Mouse (Mus musculus) neural tube, embryonic 12.5 days (tissue): ENCODE data around the gene Otoa. TPM values are rescaled to one million over a fixed set of nuclear protein-coding genes. Genes with fewer than 3 reads are reported as not detected.

Source experiments
- ATAC-seq: fragments of 200-750 bp; cut with Nextera tagmentation; 2 replicates; pipeline ENCODE4 v1.8.0; 2017; ENCODE audit warnings: low read depth, mild to moderate bottlenecking, moderate TSS enrichment, moderate library complexity; ENCODE audit not compliant: low FRiP score
- H3K27ac ChIP-seq: fragments of 300-500 bp; sonication (generic); 2 replicates; pipeline ENCODE4 v1.5.1; 2016
- H3K27me3 ChIP-seq: fragments of 300-500 bp; sonication (generic); replicated peaks from 2 replicates; pipeline ENCODE4 v1.6.1; 2016; ENCODE audit warnings: mild to moderate bottlenecking
- H3K36me3 ChIP-seq: fragments of 300-500 bp; sonication (generic); 2 replicates; pipeline ENCODE4 v1.6.1; 2016; ENCODE audit warnings: mild to moderate bottlenecking
- H3K4me1 ChIP-seq: fragments of 300-500 bp; sonication (generic); 2 replicates; pipeline ENCODE4 v1.6.1; 2016
- H3K4me2 ChIP-seq: fragments of 300-500 bp; sonication (generic); replicated peaks from 2 replicates; pipeline ENCODE4 v1.6.1; 2016; ENCODE audit warnings: mild to moderate bottlenecking
- H3K4me3 ChIP-seq: fragments of 300-500 bp; sonication (generic); 2 replicates; pipeline ENCODE4 v1.5.1; 2016
- H3K9ac ChIP-seq: fragments of 300-500 bp; sonication (generic); 2 replicates; pipeline ENCODE4 v1.6.1; 2016; ENCODE audit warnings: mild to moderate bottlenecking
- H3K9me3 ChIP-seq: fragments of 300-500 bp; sonication (generic); 2 replicates; pipeline ENCODE4 v1.6.1; 2016; ENCODE audit warnings: mild to moderate bottlenecking
- WGBS: fragments of 180-500 bp; shearing (Covaris S2); methylation state at CpG from one replicate; pipeline ENCODE4 v1.1.7; 2016; 5-methylcytosine and 5-hydroxymethylcytosine counted together
- polyA plus RNA-seq: library from polyadenylated mRNA; unstranded; fragments of >200 nt; fragmentation: Nextera tagmentation; extraction: Ambion mirVana; gene quantifications from 2 replicates; pipeline ENCODE4 v1.2.1, GENCODE M21; 2016

Otoa gene
- polyA plus RNA-seq, 1 experiment from 2014 or later, result 0.18 TPM

GRCm38 (mm10) chr7:121059477-121060218, 21.8 kb upstream of the Otoa start:
- Histone ChIP-seq H3K9me3 (no peaks in the 10 kb centered on the region), H3K9ac (no peak overlapping the region), H3K4me3 (no peak overlapping the region), H3K4me1 (no peaks in the 10 kb centered on the region), H3K4me2 (no peak overlapping the region), H3K27ac (no peak overlapping the region), H3K27me3 (no peaks in the 10 kb centered on the region), H3K36me3 (peaks cover 42% of the 10 kb centered on the region; the same call in 1 of the 2 replicates)
- WGBS, result 43% methylated on average over 6 of the region's 6 CpGs
- no peak for ATAC-seq

- no peaks in the 10 kb centered on the region for H3K27me3 ChIP-seq
- ATAC-seq, result no peak
- no peak overlapping the region for H3K4me2 ChIP-seq
- H3K36me3 ChIP-seq, result peaks cover 17% of the 10 kb centered on the region; the same call in 1 of the 2 replicates
- no peaks in the 10 kb centered on the region for H3K4me1 ChIP-seq
- 75% methylated on average over 4 of the region's 4 CpGs for WGBS
- H3K9ac ChIP-seq, result no peak overlapping the region
- no peak overlapping the region for H3K27ac ChIP-seq
- no peaks in the 10 kb centered on the region for H3K9me3 ChIP-seq
- H3K4me3 ChIP-seq, result no peak overlapping the region
Observed at GRCm38 (mm10) chr7:121064309-121064708, 17.1 kb upstream of the Otoa start.

- Histone ChIP-seq H3K4me2 (no peak overlapping the region), H3K27me3 (no peaks in the 10 kb centered on the region), H3K9me3 (no peaks in the 10 kb centered on the region), H3K4me1 (no peaks in the 10 kb centered on the region), H3K9ac (no peak overlapping the region), H3K4me3 (no peak overlapping the region), H3K27ac (no peak overlapping the region), H3K36me3 (peaks cover 39% of the 10 kb centered on the region)
- WGBS, result 94% methylated on average over 4 of the region's 4 CpGs
- no peak for ATAC-seq
Observed at GRCm38 (mm10) chr7:121071276-121071675, 10.2 kb upstream of the Otoa start.

- WGBS, result 92% methylated on average over 5 of the region's 5 CpGs
- Histone ChIP-seq H3K9ac (no peak overlapping the region), H3K27ac (no peak overlapping the region), H3K9me3 (no peaks in the 10 kb centered on the region), H3K4me2 (no peak overlapping the region), H3K4me1 (no peaks in the 10 kb centered on the region), H3K36me3 (peaks cover 45% of the 10 kb centered on the region), H3K27me3 (no peaks in the 10 kb centered on the region), H3K4me3 (no peak overlapping the region)
- ATAC-seq, result no peak
Observed at GRCm38 (mm10) chr7:121072506-121072905, 8.9 kb upstream of the Otoa start.

DNA sequence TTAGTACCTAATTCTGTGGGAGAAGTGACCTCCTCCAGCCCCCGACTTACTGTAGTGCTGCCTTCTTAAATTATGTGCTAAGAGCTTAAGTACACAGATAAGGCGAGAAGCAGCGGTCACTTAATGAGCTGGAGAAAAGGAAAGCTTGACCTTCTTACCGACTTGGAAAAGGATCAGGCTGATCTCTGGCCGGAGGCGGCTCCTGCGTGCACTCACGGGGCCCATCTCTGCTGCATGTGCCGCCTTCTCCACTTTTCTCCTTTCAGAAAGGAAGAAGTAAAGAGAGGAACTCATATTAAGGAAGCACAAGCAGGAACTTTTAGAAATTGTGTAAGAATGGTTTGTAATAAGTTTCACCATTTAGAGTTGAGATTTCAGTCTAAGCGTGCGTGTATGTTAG, 7.2 kb upstream of the Otoa start, which contains the start of gene Igsf6:
TSS of gene Igsf6 (minus strand) at position 292 of the 400 bp plus-strand sequence.
- ATAC-seq, result no peak
- 88% methylated on average over 11 of the region's 11 CpGs for WGBS
- Histone ChIP-seq H3K4me2 (no peak within 1 kb of the TSS), H3K9ac (no peak within 1 kb of the TSS), H3K9me3 (no peaks in the 10 kb centered on the region), H3K36me3 (peaks cover 49% of the 10 kb centered on the region), H3K4me1 (no peaks in the 10 kb centered on the region), H3K4me3 (no peak within 1 kb of the TSS), H3K27ac (no peak within 1 kb of the TSS), H3K27me3 (no peaks in the 10 kb centered on the region)

GRCm38 (mm10) chr7:121074801-121075400, 6.5 kb upstream of the Otoa start:
- peaks cover 46% of the 10 kb centered on the region for H3K36me3 ChIP-seq
- 92% methylated on average over 6 of the region's 6 CpGs for WGBS

DNA sequence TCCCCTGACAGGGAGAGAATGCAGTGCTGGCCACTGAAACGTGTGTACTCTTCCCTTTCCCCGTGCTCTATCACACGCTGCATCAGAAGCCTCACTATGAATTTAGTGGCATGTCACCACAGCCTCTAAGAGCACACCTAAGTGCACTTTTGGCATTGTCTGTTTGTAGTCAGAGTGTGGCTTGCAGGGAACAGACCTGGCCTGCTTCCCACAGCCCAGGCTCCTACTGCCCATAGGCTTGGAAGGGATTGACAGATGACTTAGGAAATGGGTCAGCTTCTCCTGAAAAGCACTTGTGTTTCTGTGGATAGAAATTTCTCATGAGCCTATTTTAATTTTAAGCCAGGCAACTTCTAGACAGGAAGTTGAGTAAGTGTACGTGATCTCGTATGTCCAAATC, 6.0 kb upstream of the Otoa start:
- Histone ChIP-seq H3K4me2 (no peak overlapping the region), H3K4me1 (no peaks in the 10 kb centered on the region), H3K9ac (no peak overlapping the region), H3K9me3 (no peaks in the 10 kb centered on the region), H3K27ac (no peak overlapping the region), H3K36me3 (peaks cover 40% of the 10 kb centered on the region), H3K27me3 (no peaks in the 10 kb centered on the region), H3K4me3 (no peak overlapping the region)
- no peak for ATAC-seq
- 95% methylated on average over 5 of the region's 5 CpGs for WGBS

More at GRCm38 (mm10) chr7:121074801-121075400, 6.5 kb upstream of the Otoa start:
- H3K27ac ChIP-seq, result no peak overlapping the region
- no peaks in the 10 kb centered on the region for H3K9me3 ChIP-seq
- H3K9ac ChIP-seq, result no peak overlapping the region
- H3K27me3 ChIP-seq, result no peaks in the 10 kb centered on the region
- H3K4me2 ChIP-seq, result no peak overlapping the region
- ATAC-seq, result no peak
- no peak overlapping the region for H3K4me3 ChIP-seq
- no peaks in the 10 kb centered on the region for H3K4me1 ChIP-seq

DNA sequence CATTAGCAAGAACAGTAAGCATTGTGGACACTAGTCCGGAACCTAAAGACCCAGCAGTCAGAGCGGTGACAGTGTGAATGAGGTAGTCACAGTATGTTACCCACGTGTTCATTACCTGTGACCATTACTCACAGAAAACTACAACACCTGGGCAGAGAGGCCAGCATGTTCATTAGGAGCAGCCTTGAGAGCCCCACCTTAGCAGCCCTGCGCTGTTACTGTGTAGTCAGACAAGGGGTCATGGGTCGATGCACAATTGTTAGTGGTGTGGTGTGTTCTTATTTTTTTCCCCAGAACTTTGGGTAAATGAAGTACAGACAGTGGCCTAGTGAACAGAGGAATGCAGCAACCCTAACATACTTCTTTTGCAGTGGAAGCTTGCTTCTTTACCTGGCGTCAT, 4.1 kb upstream of the Otoa start:
- no peak overlapping the region for H3K27ac ChIP-seq
- no peaks in the 10 kb centered on the region for H3K27me3 ChIP-seq
- H3K36me3 ChIP-seq, result peaks cover 27% of the 10 kb centered on the region; the same call in 1 of the 2 replicates
- no peak overlapping the region for H3K4me2 ChIP-seq
- H3K9me3 ChIP-seq, result no peaks in the 10 kb centered on the region
- ATAC-seq, result peak; percentile 43; the same call in 1 of the 2 replicates
- no peaks in the 10 kb centered on the region for H3K4me1 ChIP-seq
- 89% methylated on average over 6 of the region's 6 CpGs for WGBS
- no peak overlapping the region for H3K4me3 ChIP-seq
- H3K9ac ChIP-seq, result no peak overlapping the region

DNA sequence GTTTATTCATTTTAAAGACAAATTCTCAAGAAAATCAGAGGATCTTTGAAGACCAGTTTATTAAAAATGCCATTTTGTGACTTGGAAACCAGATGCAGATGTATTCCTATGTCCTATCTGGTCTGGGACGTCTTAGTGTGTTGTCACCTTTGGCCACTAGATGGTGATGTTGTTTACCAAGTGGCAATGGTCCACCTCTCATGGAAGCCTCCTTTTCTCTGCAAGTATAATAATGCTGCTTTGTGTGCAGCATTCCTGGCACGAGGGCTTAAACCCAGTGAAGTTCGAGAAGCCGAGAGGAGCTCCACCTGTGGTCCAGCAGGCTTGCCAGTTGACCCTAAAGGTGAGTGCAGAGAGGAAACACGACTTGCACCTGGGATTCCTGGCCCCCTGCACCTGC, 3.6 kb upstream of the Otoa start:
- peak; percentile 87 for ATAC-seq
- no peaks in the 10 kb centered on the region for H3K4me1 ChIP-seq
- no peaks in the 10 kb centered on the region for H3K9me3 ChIP-seq
- H3K36me3 ChIP-seq, result peaks cover 27% of the 10 kb centered on the region; the same call in 1 of the 2 replicates
- H3K27me3 ChIP-seq, result no peaks in the 10 kb centered on the region
- no peak overlapping the region for H3K4me3 ChIP-seq
- no peak overlapping the region for H3K9ac ChIP-seq
- no peak overlapping the region for H3K27ac ChIP-seq
- H3K4me2 ChIP-seq, result no peak overlapping the region
- 17% methylated on average over 5 of the region's 5 CpGs for WGBS

- no peaks in the 10 kb centered on the region for H3K9me3 ChIP-seq
- no peak overlapping the region for H3K4me3 ChIP-seq
- no peak overlapping the region for H3K9ac ChIP-seq
- peaks cover 13% of the 10 kb centered on the region; the same call in 1 of the 2 replicates for H3K36me3 ChIP-seq
- no peaks in the 10 kb centered on the region for H3K27me3 ChIP-seq
- no peak for ATAC-seq
- H3K4me2 ChIP-seq, result no peak overlapping the region
- no peak overlapping the region for H3K27ac ChIP-seq
- 0 out of 2 replicates have a peak, but pooled peaks cover 6% of the 10 kb centered on the region for H3K4me1 ChIP-seq
- WGBS, result 89% methylated on average over 2 of the region's 2 CpGs
Observed at GRCm38 (mm10) chr7:121081816-121082215, 366 bp downstream of the Otoa start.

DNA sequence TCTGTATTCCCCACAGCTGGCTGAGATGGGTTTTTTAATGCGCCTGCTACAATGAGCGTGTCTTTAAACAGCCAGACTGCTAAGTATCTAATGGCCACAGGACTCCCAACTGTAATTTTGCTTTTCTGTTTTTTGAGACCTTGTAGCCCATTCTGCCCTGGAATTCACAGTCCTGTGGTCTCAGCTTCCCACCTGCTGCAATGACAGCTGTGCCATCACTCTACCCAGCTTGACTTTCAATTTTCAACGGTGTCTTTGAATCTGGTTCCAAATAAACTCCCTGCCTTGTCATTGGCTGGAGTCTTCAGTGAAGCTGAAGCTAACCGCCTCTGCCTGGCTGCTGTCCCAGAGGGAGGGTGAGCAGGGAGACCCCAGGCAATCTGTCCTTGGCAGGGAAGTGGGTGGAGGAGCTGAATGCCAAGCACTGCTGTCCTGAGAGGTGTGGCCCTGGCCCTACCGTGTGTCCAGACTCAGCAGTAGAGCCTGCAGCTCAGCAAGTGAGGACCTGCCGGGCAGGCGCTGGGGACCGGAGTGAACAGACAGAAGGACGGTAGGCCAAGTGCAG, 1.6 kb downstream of the Otoa start:
- peaks cover 5% of the 10 kb centered on the region; the same call in 1 of the 2 replicates for H3K36me3 ChIP-seq
- 0 out of 2 replicates have a peak, but pooled peaks cover 6% of the 10 kb centered on the region for H3K4me1 ChIP-seq
- H3K27ac ChIP-seq, result no peak overlapping the region
- 67% methylated on average over 9 of the region's 9 CpGs for WGBS
- no peak overlapping the region for H3K4me3 ChIP-seq
- peak; percentile 41; the same call in 1 of the 2 replicates for ATAC-seq
- no peaks in the 10 kb centered on the region for H3K9me3 ChIP-seq
- H3K27me3 ChIP-seq, result no peaks in the 10 kb centered on the region
- no peak overlapping the region for H3K4me2 ChIP-seq
- H3K9ac ChIP-seq, result no peak overlapping the region

DNA sequence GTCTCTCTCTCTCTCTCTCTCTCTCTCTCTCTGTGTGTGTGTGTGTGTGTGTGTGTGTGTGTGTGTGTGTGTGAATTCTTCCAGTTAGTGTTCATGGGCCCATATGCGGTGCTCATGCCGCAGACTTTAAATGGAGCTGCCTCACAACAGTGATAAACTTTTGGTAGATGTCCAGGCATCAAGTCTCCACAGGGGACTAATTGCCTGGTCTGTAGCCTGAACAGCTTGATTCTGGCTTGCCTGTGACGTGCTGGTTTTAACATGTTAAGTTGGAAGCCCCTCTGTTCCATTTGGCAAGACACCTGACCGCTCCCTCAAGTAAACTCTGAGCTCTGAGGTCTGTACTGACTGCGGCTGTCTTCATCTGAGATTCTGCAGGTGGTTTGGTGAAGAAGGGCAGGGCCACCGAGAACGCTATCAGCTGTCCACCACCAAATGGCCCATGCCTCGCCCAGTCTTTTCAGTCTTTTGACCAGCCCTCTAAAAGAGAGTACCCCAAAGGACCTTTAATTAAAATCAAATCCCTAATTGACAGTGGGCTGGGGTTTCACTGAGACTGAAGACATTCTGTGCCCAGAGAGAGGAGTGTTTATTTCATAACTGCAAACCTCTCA, 3.5 kb downstream of the Otoa start:
- no peak overlapping the region for H3K4me2 ChIP-seq
- H3K36me3 ChIP-seq, result no peaks in the 10 kb centered on the region
- H3K9me3 ChIP-seq, result no peaks in the 10 kb centered on the region
- no peak overlapping the region for H3K4me3 ChIP-seq
- 65% methylated on average over 8 of the region's 8 CpGs for whole genome bisulfite sequencing
- H3K4me1 ChIP-seq, result 0 out of 2 replicates have a peak, but pooled peaks cover 6% of the 10 kb centered on the region
- no peaks in the 10 kb centered on the region for H3K27me3 ChIP-seq
- H3K9ac ChIP-seq, result no peak overlapping the region
- H3K27ac ChIP-seq, result no peak overlapping the region
- no peak for ATAC-seq
